Mouse (Mus musculus): ENCODE results near the gene Morc3.
"Not testable (repeated sequence)": the region's sequence is repeated elsewhere in the genome, so short reads cannot be mapped to it uniquely, and the experiment has no call there.

Morc3 gene

DNA sequence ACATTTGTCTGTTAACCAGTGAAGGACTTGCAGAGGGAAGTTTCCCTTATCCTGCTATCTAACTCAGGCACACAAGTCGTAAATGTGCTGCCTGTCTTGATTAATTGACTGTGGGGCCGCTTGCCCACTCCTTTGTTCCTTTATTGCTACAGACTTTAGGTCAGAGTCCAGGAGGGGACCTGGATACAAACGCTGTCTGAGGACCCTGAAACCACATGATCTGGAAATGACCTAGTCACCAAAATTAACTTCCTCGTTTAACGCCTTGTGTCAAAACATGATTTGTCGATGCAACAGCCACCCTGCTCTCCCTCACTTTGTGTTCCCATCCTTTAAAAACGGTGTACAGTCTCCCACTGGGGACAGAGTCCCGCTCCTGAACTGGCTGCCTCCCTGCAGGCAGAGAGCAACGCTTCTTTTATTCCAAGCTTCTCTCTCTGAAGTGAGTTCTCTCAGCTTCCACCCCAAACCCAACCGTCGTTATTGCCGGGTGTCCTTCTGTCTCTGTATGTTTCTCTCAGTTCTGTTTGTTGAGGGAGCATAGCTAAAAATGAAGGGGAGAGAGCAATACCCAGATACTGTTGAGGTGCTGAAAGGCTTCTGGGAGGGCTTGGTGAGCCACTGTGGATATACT, 13.1 kb upstream of the Morc3 start:
- DNase-seq (ENCODE audit: low read depth, low spot score): no peak

DNA sequence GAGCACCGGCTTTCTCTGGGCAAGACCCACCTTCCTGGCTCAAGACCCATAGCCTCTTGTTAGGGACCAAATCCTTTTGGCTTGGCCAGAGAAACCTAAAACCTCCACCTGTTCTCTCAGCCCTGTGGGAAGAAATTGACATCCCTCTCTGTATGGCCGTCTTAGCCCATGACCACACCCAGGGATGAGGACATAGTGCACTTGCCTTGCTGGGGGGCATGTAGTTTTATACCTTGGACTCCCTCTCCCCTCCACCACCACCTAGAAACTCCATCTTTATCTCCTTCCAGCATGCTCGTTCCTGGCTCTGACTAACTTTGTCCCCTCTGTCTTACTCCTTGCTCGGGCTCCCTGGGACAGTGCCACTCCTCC, 12.6 kb upstream of the Morc3 start:
- DNase-seq (ENCODE audit: low read depth, low spot score): no peak

- DNase-seq (ENCODE audit: low read depth, low spot score): no peak
These were observed 11.9 kb upstream of the Morc3 start for GRCm38 (mm10) chr16:93820040-93820439.

- DNase-seq (ENCODE audit: low read depth, low spot score): no peak
These were observed 10.2 kb upstream of the Morc3 start for GRCm38 (mm10) chr16:93821706-93822105.

GRCm38 (mm10) chr16:93822433-93823225, 9.3 kb upstream of the Morc3 start:
- DNase-seq (ENCODE audit: low read depth, low spot score): not testable (repeated sequence)

DNA sequence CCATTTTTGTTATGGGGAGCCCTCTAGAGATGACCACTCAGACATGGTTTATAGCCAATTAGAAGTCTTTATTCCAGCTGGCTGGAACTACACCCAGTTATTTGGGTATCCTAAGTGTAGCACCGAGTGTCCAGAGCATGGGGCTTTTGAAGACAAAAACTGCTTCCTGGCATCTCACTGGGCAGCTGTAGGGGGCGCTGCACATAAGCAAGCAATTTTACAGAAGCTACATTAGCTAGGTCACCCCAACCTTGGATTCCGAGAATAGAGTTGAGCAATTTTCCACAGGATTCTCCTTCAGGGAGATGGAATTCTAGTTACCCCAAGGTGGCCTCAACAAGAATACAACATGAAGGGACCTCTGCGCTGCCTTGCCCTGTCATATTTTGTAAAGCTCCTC, 7.1 kb upstream of the Morc3 start:
- DNase-seq (ENCODE audit: low read depth, low spot score): no peak

DNA sequence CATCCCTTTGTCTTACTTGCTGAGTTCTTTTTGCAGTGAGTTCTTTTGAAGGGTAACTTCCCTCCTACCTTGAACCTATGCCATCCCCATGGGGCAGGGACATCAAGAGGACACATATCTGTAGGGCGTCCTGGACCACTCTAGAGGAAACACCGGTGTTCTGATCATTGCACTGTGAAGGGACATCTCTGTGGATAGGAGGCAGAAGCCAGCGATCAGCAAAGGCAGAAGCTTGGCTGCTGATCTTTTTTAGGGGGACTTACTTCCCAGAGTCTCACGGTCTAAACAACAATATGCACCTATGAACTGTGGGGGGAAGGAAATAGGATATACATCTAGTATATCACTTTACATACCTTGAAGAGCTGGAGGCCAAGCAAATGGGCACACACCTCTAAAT, 6.5 kb upstream of the Morc3 start:
- no peak for DNase-seq (ENCODE audit: low read depth, low spot score)

DNA sequence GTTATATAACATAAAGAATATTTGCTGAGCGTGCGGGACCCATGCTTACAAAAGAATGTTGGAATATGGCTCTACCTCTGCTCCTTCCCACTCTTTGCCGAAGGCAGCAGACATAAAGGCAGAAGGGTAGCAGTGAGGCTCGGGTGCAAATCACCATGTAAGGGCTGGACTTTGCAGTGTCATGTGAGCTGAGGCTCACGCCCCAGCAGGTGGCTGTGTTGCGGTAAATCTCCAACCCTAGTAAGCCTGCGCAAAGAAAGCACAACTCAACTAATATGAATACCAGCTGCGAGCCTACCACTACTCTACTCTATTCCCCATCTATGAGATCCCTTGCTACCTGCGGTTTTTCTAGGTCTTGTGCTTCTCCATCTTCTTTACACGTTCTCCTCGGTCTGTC, 5.9 kb upstream of the Morc3 start:
- DNase-seq (ENCODE audit: low read depth, low spot score): no peak

GRCm38 (mm10) chr16:93826478-93826877, 5.4 kb upstream of the Morc3 start:
- DNase-seq (ENCODE audit: low read depth, low spot score): not testable (repeated sequence)

GRCm38 (mm10) chr16:93826909-93827308, 5.0 kb upstream of the Morc3 start:
- no peak for DNase-seq (ENCODE audit: low read depth, low spot score)

DNA sequence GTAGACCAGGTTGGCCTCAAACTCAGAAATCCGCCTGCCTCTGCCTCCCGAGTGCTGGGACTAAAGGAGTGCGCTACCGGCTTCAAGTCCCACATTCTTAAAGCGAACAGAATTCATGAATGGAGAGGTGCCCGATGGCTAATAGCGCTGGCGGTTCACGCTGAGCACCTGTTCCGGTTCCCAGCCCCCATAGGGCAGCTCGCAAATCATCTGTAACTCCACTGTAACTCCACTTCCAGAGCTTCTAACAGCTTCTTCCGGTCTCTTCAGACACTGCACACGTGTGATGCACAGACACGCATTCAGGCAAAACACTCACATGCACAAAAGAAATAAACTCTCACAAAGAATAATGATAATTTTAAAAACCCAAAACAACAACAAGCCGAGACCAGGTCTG, 2.4 kb upstream of the Morc3 start:
- DNase-seq (ENCODE audit: low read depth, low spot score): no peak

- no peak for DNase-seq (ENCODE audit: low read depth, low spot score)
These were observed 1.9 kb upstream of the Morc3 start for GRCm38 (mm10) chr16:93830071-93830470.

- no peak for DNase-seq (ENCODE audit: low read depth, low spot score)
These were observed 1.0 kb upstream of the Morc3 start for GRCm38 (mm10) chr16:93830916-93831315.

DNA sequence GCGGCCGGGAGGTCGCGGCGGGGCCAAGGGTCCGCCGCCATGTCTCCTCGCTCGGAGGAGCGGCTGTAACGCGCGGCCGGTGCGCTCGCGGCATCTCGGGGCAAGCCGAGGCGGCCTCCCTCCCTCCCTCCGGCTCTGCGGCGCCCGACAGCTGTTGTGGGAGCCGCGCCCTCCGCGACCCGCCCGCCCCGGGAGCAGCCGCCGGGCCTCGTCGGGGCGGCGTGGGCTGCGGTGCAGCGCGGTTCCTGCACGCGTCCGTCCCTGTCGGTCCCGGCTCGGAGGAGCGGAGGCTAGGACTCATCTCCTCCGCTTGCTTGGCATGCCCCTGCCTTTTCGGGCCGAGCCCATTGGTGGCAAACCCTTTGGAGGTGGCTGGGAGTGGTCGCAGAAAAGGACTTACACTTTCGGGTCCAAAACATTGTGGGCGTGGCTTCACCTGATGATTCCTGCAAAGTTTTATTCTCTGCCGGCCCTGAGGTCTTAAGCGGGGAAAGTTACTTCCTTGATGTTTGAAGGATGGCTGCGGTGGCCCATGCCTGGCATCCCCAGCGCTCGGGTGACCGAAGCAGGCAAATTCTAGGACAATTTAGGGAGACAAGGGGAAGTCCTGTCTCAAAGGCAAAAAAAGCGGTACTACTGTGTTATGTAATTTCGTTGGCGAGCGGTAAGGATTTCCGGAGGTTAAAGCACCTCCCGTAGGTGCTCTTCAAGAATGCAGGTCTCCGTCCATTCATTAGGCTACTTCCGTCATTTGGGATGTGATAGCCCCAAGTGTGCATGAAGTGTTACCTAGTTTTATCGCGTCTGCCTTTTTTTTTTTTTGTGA, 743 bp downstream of the Morc3 start:
- no peak for DNase-seq (ENCODE audit: low read depth, low spot score)

GRCm38 (mm10) chr16:93833551-93833950, 1.6 kb downstream of the Morc3 start:
- no peak for DNase-seq (ENCODE audit: low read depth, low spot score)

GRCm38 (mm10) chr16:93834076-93834475, 2.2 kb downstream of the Morc3 start:
- no peak for DNase-seq (ENCODE audit: low read depth, low spot score)

DNA sequence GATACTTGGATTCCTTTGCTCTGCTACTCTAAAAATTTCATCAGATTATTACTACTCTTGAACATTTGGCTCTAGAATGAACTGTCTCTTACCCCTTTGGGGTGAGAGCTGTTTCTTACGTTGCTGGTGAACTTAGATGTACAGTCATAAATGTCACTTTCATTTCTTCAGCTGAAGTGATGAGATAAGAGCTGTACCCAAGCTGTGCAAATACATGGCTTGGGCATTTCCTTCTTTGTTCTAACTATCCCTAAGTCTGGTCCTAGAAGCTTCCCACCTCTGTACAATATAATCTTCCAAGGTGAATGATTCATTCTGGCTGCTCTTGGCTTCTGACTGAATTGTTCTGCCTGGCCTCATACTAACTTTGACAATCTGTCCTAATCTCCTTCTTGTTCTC, 7.1 kb downstream of the Morc3 start:
- no peak for DNase-seq (ENCODE audit: low read depth, low spot score)

DNA sequence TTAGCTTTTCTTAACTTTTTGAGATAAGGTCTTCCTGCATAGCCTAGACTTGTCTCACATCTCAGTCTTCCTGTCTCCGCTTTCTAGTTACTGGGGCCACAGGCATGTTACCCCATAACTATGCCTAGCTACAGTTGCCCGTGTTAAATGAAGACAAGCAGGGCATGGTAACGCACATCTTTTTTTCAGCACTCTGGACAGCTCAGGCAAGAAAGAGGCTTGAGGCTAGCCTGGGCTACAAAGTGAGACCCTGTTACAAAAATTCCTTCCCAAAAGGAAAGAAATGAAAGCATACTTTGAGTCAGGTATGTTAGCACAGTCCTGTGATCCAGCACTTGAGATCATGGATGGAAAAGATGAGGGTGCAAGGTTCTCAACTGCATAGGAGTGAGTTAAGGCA, 18.6 kb downstream of the Morc3 start:
- DNase-seq (ENCODE audit: low read depth, low spot score): no peak

- no peak for DNase-seq (ENCODE audit: low read depth, low spot score)
These were observed 28.0 kb downstream of the Morc3 start for GRCm38 (mm10) chr16:93859967-93860366.

DNA sequence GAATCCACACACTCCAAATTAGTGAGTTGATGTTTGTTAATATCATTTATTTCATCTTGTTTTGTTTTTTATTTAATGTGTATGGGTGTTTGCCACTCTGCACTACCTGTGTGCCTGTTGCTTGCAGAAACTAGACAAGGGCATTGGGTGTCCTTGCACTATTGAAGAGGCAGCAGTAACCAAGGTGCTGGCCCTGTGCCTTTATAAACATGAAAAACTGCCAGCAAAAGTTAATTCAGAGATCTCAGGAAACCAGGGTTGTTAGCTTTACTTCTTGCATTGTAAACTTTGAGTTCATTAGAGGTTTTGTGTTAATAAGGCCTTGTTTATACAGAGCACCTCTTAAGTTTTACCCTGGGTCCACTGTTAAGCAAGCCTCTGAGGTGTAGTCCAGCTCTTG, 28.8 kb downstream of the Morc3 start:
- no peak for DNase-seq (ENCODE audit: low read depth, low spot score)

DNA sequence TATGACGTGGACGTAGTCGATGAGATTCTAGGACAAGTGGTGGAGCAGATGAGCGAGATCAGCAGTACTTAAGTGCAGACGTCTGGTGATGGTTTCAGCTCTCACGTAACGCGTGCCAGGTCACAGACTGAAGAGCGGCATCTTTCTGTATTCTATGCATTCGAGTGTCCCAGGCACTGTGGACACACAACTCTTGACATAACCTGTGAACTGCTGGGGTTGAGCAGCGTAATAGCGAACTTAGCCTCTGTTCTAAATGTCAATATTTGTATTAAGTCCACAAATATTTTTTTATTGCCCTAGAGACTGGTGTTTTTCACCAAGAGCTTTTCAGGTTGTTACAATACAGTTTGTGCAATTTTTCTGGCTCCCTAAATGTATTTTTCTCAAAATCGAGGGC, 42.9 kb downstream of the Morc3 start:
- no peak for DNase-seq (ENCODE audit: low read depth, low spot score)

DNA sequence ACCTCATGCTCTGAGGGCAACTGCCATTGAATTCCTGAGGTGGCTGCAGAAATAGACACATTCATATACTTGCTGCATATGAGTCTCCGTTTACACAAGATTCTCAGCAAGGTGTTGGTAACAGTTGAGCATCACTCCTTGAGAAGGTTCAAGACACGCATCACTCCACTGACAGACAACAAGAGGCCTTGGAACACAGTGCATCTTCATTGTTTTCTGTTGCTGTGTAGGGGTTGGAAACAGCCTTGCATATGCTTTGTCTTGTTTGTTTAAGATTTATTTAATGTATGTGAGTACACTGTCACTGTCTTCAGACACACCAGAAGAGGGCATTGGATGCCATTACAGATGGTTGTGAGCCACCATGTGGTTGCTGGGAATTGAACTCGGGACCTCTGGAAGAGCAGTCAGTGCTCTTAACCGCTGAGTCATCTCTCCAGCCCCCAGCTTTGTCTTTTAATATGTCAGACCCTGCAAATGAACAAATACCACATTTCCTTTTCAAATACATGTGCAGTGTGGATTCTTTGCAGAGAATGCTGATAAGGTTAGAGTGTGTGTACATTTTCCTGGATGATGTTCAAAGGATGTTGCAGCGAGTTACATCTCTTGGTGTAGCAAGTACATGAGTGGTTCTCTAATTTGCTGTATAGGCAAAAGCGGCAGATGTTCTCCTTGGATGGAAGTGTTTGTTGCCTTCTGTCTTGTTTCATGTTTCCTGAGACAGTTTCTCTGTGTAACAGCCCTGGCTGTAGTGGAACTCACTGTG, 45.9 kb downstream of the Morc3 start:
- no peak for DNase-seq (ENCODE audit: low read depth, low spot score)
